Mouse (Mus musculus): ENCODE data around the gene Ppfia3.
A peak's percentile ranks its signal among the peaks of the same experiment; 100 is the strongest.

Ppfia3 gene

DNA sequence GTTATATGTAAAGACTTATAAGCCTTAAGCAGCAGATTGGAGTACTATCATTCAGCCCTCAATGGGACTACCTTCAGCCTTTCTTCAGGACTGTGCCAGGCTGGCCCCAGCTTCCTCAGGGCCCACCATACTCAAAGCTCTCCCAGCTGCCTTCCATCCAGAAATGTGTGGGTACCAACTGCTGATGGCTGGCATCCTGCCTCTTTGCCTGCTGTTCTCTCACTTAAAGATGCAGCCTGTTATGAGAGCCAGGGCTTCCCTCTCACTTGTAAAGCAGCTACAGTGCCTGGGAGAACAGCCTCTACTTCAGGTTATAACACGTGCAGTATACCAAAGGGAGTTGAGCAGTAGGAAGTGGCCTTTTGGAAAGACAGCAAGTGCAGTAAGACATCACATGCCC, 9.2 kb upstream of the Ppfia3 start:
- no peak for DNase-seq

DNA sequence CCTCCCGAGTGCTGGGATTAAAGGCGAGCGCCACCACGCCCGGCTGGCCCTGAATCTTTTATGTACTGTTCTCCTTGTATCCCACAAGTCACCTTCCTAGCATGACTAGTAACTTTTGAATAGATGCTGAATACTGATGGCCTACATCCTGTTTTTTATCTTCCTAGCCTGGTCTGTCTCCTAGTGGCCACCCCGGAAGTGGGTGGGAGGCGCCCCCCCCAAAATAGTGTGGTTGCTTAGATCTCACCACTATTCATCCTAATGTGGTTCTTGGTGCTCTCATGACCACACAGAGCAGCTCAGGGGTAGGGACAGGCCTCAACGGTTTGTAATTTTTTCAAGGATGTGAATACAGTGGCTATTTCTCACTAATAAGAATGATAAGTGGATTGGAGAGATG, 7.8 kb upstream of the Ppfia3 start:
- DNase-seq: no peak

- peak; percentile 5 for DNase-seq
These were observed 5.6 kb upstream of the Ppfia3 start for GRCm38 (mm10) chr7:45372371-45372770.

GRCm38 (mm10) chr7:45370475-45371311, 3.9 kb upstream of the Ppfia3 start, which contains the start of gene Lin7b:
TSS of gene Lin7b (minus strand) at chr7:45370583.
- peak; percentile 92 for DNase-seq

- peak; percentile 59 for DNase-seq
These were observed 3.1 kb upstream of the Ppfia3 start for GRCm38 (mm10) chr7:45369836-45370474.

- peak; percentile 64 for DNase-seq
These were observed 2.4 kb upstream of the Ppfia3 start for GRCm38 (mm10) chr7:45369022-45369745.

GRCm38 (mm10) chr7:45368178-45368577, 1.4 kb upstream of the Ppfia3 start:
- peak; percentile 59 for DNase-seq

- DNase-seq: peak; percentile 99
These were observed 431 bp upstream of the Ppfia3 start for GRCm38 (mm10) chr7:45367020-45367880.

GRCm38 (mm10) chr7:45365742-45366651, 822 bp downstream of the Ppfia3 start:
- DNase-seq: peak; percentile 80

GRCm38 (mm10) chr7:45363983-45364382, 2.8 kb downstream of the Ppfia3 start:
- peak; percentile 43 for DNase-seq

DNA sequence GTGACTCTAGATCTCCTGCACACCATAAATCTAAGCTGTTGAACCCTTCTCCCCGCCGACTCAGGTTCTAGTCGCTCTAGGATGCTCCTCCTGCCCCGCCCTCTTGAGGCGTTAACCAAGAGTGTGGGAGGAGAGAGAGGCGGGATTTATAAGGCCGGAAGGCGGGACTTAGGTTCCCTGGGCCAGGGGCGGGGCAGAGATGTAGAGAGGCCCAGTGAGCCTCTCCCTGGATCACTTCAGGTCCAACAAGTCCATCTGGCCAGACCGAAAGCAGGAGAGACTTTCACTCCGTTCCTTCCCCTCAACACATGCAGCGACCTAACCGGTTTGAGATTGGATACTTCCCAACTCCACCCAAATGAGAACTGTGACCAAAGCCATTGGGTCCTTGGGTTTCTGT, 4.0 kb downstream of the Ppfia3 start:
- peak; percentile 88 for DNase-seq

DNA sequence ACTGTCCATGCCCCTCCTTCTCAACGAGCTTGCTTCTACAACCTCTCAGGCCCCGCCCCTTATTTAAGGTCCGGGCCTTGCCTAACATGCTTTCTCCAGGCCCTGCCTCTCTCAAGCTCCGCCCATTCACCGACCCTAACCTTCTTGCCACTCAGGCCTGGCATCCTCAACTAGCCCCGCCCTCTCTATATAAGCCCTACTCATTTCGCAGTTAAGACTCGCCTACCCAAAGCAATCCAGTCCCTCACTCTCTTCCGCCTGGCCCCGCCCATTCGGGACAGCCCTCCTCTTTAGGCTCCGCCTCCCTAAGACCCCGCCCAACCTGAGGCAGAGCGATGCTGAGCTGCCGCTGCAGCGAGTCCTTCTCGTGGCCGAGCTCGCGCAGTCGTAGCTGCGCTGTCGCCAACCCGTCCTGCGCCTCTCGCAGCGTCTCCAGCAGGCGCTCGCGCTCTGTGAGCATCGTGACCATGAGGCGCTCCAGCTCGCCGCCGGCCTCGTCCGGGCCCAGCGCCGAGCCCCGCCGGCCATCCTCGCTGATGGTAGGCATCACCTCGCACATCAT, 5.5 kb downstream of the Ppfia3 start:
- peak; percentile 94 for DNase-seq

- peak; percentile 59 for DNase-seq
These were observed 6.3 kb downstream of the Ppfia3 start for GRCm38 (mm10) chr7:45360404-45361125.

- DNase-seq: peak; percentile 19
These were observed 7.7 kb downstream of the Ppfia3 start for GRCm38 (mm10) chr7:45359081-45359480.

DNA sequence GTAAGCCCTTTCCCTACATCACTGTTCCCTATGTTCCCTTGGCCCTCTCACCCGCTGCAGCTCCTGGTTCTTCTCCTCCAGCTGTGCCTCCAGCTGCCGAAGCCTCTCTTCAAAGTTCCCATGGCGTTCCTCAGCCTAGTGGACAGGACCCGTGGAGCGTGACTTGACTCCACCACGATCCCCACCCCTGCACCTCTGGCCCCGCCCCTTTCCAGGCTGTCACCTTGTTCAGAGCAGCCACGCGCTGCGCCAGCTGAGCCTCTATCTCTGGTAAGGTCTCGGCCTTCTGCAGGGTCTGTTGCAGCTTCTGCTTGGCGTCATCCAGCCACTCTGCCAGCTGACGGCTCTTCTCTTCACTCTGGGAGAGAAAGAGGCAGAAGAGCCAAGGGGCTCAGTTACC, 10.7 kb downstream of the Ppfia3 start:
- peak; percentile 22 for DNase-seq

GRCm38 (mm10) chr7:45355318-45356020, 11.3 kb downstream of the Ppfia3 start:
- no peak for DNase-seq

DNA sequence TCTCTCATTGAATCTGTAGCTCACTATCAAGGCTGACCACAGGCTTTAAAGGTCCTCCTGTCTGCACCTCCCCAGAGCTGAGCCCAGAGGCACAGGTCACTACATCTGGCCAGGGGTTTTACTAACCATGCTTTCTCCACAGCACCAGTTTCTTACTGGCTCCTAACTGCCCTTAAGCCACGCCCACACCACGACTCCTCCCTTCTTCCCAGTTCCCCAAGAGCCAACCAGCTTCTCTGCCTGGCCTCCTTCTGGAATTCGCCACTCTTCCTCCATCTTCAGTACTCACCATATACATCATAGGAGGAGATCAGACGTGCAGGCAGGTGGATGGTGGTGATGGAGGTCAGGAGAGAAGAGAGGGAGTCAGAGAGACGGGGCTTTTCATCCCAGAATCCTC, 13.8 kb downstream of the Ppfia3 start:
- no peak for DNase-seq

DNA sequence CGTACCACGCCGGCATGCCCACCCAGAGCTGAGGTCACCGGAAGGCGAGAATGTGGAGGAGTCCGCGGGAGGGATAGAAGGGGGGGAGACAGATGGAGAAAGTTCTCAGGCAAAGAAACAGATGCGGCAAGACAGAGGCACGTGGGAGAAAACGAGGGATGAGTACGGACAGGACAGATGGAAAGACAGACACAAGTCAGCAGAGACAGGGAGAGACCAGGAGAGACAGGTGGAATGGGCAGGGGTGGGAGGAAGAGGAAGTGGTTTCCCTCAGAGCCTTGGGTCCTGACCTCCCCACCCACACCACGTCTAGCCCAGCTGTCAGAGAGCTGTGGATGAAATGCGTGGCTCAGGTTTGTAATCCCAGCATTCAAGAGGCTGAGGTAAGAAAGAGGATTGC, 19.9 kb downstream of the Ppfia3 start:
- DNase-seq: no peak

DNA sequence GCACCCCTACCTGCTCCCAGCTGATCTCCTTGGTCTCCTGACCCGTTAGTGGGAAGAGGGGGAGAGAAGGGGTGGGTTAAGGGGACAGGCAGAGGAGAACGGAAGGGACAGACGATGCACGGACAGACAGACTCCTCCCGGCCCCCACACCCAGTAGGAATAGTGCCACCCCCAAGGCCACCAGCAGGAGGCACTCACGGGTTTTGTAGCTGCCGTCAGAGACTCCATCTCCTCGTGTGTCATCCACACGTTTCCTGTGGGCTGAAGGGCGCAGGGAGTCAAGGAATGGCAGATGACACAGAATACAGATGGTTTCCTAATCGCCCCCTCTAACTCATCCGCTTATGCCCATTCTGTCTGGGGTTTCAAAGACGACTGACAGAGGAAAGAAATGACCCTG, 23.3 kb downstream of the Ppfia3 start:
- peak; percentile 33 for DNase-seq

DNA sequence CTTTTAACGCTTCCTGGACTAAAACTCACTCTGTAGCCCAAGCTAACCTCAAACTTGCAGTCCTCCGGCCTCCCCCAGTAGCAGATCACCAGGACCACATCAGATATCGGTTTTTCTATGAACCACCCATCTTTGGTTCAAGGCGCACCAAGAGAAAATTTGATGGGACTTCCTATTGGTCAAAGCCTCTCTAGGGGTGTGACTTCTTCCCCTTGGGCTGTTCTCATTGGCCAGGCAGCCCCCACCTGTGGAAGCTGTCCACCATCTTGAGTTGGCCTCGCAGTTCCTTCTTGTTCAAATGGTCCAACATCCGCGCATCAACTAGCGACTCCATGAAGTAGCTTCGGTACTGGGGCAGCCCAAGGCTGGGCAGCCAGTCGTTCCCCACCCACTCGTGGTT, 24.7 kb downstream of the Ppfia3 start:
- DNase-seq: peak; percentile 35
